Mouse (Mus musculus): ENCODE data around the gene Chrm1. TPM values are rescaled to one million over a fixed set of nuclear protein-coding genes. Genes with fewer than 3 reads are reported as not detected.

The Chrm1 gene
- 0.10 TPM in 1 of 2 replicates, not detected in the other for polyA plus RNA-seq (2016; fragmentation: Nextera tagmentation; extraction: Ambion mirVana)

GRCm38 (mm10) chr19:8663360-8663839 is at the start of gene Chrm1:
TSS of gene Chrm1 (plus strand) at chr19:8663789.
- no peaks in the 10 kb centered on the region for H3K9me3 ChIP-seq (replicated peaks)
- no peaks in the 10 kb centered on the region for H3K36me3 ChIP-seq
- H3K27ac ChIP-seq, result peak within 1 kb of the TSS; percentile 36; the same call in 1 of the 2 replicates
- 82% methylated on average over 9 of the region's 9 CpGs for WGBS
- no peak for DNase-seq (ENCODE audit: low spot score)
- H3K27me3 ChIP-seq (ENCODE audit: low read depth, poor library complexity, severe bottlenecking), result peaks cover 35% of the 10 kb centered on the region
- H3K4me3 ChIP-seq, result peak within 1 kb of the TSS; percentile 55
- peaks cover 16% of the 10 kb centered on the region for H3K4me1 ChIP-seq

GRCm38 (mm10) chr19:8614343-8614742 is 49.2 kb upstream of the Chrm1 start:
- no peak overlapping the region for H3K4me3 ChIP-seq
- no peak overlapping the region for H3K27ac ChIP-seq
- no peaks in the 10 kb centered on the region for H3K36me3 ChIP-seq
- H3K27me3 ChIP-seq (ENCODE audit: low read depth, poor library complexity, severe bottlenecking), result no peaks in the 10 kb centered on the region
- DNase-seq (ENCODE audit: low spot score), result no peak
- 52% methylated on average over 2 of the region's 2 CpGs for WGBS
- no peaks in the 10 kb centered on the region for H3K9me3 ChIP-seq (replicated peaks)
- H3K4me1 ChIP-seq, result no peaks in the 10 kb centered on the region

GRCm38 (mm10) chr19:8616314-8616713 is 47.3 kb upstream of the Chrm1 start:
- no peaks in the 10 kb centered on the region for H3K36me3 ChIP-seq
- H3K27me3 ChIP-seq (ENCODE audit: low read depth, poor library complexity, severe bottlenecking), result no peaks in the 10 kb centered on the region
- H3K9me3 ChIP-seq (replicated peaks), result no peaks in the 10 kb centered on the region
- no peaks in the 10 kb centered on the region for H3K4me1 ChIP-seq
- DNase-seq (ENCODE audit: low spot score), result no peak
- no peak overlapping the region for H3K4me3 ChIP-seq
- no peak overlapping the region for H3K27ac ChIP-seq
- WGBS, result 71% methylated on average over 4 of the region's 4 CpGs

GRCm38 (mm10) chr19:8617904-8618303 is 45.7 kb upstream of the Chrm1 start, which contains the start of gene Slc22a6:
TSS of gene Slc22a6 (plus strand) at chr19:8618039.
- H3K36me3 ChIP-seq, result no peaks in the 10 kb centered on the region
- 35% methylated on average over 7 of the region's 7 CpGs for WGBS
- no peak within 1 kb of the TSS for H3K27ac ChIP-seq
- no peak for DNase-seq (ENCODE audit: low spot score)
- H3K27me3 ChIP-seq (ENCODE audit: low read depth, poor library complexity, severe bottlenecking), result no peaks in the 10 kb centered on the region
- H3K4me1 ChIP-seq, result no peaks in the 10 kb centered on the region
- H3K4me3 ChIP-seq, result no peak within 1 kb of the TSS
- H3K9me3 ChIP-seq (replicated peaks), result no peaks in the 10 kb centered on the region

GRCm38 (mm10) chr19:8621098-8621497 is 42.5 kb upstream of the Chrm1 start:
- no peaks in the 10 kb centered on the region for H3K9me3 ChIP-seq (replicated peaks)
- WGBS, result 94% methylated on average over 7 of the region's 7 CpGs
- H3K4me3 ChIP-seq, result no peak overlapping the region
- H3K4me1 ChIP-seq, result no peaks in the 10 kb centered on the region
- H3K27ac ChIP-seq, result no peak overlapping the region
- no peaks in the 10 kb centered on the region for H3K27me3 ChIP-seq (ENCODE audit: low read depth, poor library complexity, severe bottlenecking)
- no peaks in the 10 kb centered on the region for H3K36me3 ChIP-seq
- no peak for DNase-seq (ENCODE audit: low spot score)

GRCm38 (mm10) chr19:8630249-8630648 is 33.3 kb upstream of the Chrm1 start:
- H3K27ac ChIP-seq, result no peak overlapping the region
- no peaks in the 10 kb centered on the region for H3K27me3 ChIP-seq (ENCODE audit: low read depth, poor library complexity, severe bottlenecking)
- DNase-seq (ENCODE audit: low spot score), result no peak
- H3K4me3 ChIP-seq, result no peak overlapping the region
- no peaks in the 10 kb centered on the region for H3K36me3 ChIP-seq
- 58% methylated on average over 2 of the region's 2 CpGs for WGBS
- H3K4me1 ChIP-seq, result no peaks in the 10 kb centered on the region
- no peaks in the 10 kb centered on the region for H3K9me3 ChIP-seq (replicated peaks)

GRCm38 (mm10) chr19:8630826-8631225 is 32.8 kb upstream of the Chrm1 start:
- Histone ChIP-seq H3K4me1 (no peaks in the 10 kb centered on the region), H3K4me3 (no peak overlapping the region), H3K27me3 (ENCODE audit: low read depth, poor library complexity, severe bottlenecking) (no peaks in the 10 kb centered on the region), H3K36me3 (no peaks in the 10 kb centered on the region), H3K9me3 (replicated peaks) (no peaks in the 10 kb centered on the region), H3K27ac (no peak overlapping the region)
- no peak for DNase-seq (ENCODE audit: low spot score)
- 88% methylated on average over 6 of the region's 6 CpGs for WGBS

GRCm38 (mm10) chr19:8632029-8632428 is 31.6 kb upstream of the Chrm1 start:
- H3K9me3 ChIP-seq (replicated peaks), result no peaks in the 10 kb centered on the region
- no peak for DNase-seq (ENCODE audit: low spot score)
- no peaks in the 10 kb centered on the region for H3K27me3 ChIP-seq (ENCODE audit: low read depth, poor library complexity, severe bottlenecking)
- no peak overlapping the region for H3K27ac ChIP-seq
- H3K4me1 ChIP-seq, result no peaks in the 10 kb centered on the region
- H3K4me3 ChIP-seq, result no peak overlapping the region
- WGBS, result 85% methylated on average over 1 of the region's 1 CpGs
- no peaks in the 10 kb centered on the region for H3K36me3 ChIP-seq

- H3K9me3 ChIP-seq (replicated peaks), result no peaks in the 10 kb centered on the region
- no peaks in the 10 kb centered on the region for H3K36me3 ChIP-seq
- H3K27me3 ChIP-seq (ENCODE audit: low read depth, poor library complexity, severe bottlenecking), result no peaks in the 10 kb centered on the region
- 64% methylated on average over 5 of the region's 5 CpGs for WGBS
- peaks cover 6% of the 10 kb centered on the region; the same call in 1 of the 2 replicates for H3K4me1 ChIP-seq
- H3K4me3 ChIP-seq, result no peak overlapping the region
- DNase-seq (ENCODE audit: low spot score), result no peak
- no peak overlapping the region for H3K27ac ChIP-seq
These were observed 21.5 kb upstream of the Chrm1 start for GRCm38 (mm10) chr19:8642086-8642485.

- no peak overlapping the region for H3K4me3 ChIP-seq
- no peak overlapping the region for H3K27ac ChIP-seq
- WGBS, result 69% methylated on average over 2 of the region's 2 CpGs
- H3K9me3 ChIP-seq (replicated peaks), result no peaks in the 10 kb centered on the region
- H3K36me3 ChIP-seq, result no peaks in the 10 kb centered on the region
- H3K27me3 ChIP-seq (ENCODE audit: low read depth, poor library complexity, severe bottlenecking), result no peaks in the 10 kb centered on the region
- DNase-seq (ENCODE audit: low spot score), result no peak
- peaks cover 6% of the 10 kb centered on the region; the same call in 1 of the 2 replicates for H3K4me1 ChIP-seq
These were observed 17.2 kb upstream of the Chrm1 start for GRCm38 (mm10) chr19:8646393-8646792.

- Histone ChIP-seq H3K36me3 (no peaks in the 10 kb centered on the region), H3K27me3 (ENCODE audit: low read depth, poor library complexity, severe bottlenecking) (peaks cover 6% of the 10 kb centered on the region), H3K27ac (no peak overlapping the region), H3K4me3 (no peak overlapping the region), H3K9me3 (replicated peaks) (no peaks in the 10 kb centered on the region), H3K4me1 (peaks cover 5% of the 10 kb centered on the region; the same call in 1 of the 2 replicates)
- DNase-seq (ENCODE audit: low spot score), result no peak
These were observed 7.8 kb upstream of the Chrm1 start for GRCm38 (mm10) chr19:8655833-8656232.

- Histone ChIP-seq H3K4me1 (peaks cover 5% of the 10 kb centered on the region; the same call in 1 of the 2 replicates), H3K36me3 (no peaks in the 10 kb centered on the region), H3K4me3 (no peak overlapping the region), H3K9me3 (replicated peaks) (no peaks in the 10 kb centered on the region), H3K27me3 (ENCODE audit: low read depth, poor library complexity, severe bottlenecking) (peaks cover 8% of the 10 kb centered on the region), H3K27ac (no peak overlapping the region)
- no peak for DNase-seq (ENCODE audit: low spot score)
- 66% methylated on average over 4 of the region's 4 CpGs for WGBS
These were observed 7.2 kb upstream of the Chrm1 start for GRCm38 (mm10) chr19:8656341-8656740.

GRCm38 (mm10) chr19:8661821-8662307 is 1.7 kb upstream of the Chrm1 start:
- peak overlapping the region; percentile 83 for H3K27ac ChIP-seq
- peak overlapping the region; percentile 55 for H3K4me3 ChIP-seq
- peaks cover 18% of the 10 kb centered on the region for H3K4me1 ChIP-seq
- 3% methylated on average over 35 of the region's 35 CpGs for WGBS
- DNase-seq (ENCODE audit: low spot score), result peak; percentile 68
- H3K9me3 ChIP-seq (replicated peaks), result no peaks in the 10 kb centered on the region
- H3K27me3 ChIP-seq (ENCODE audit: low read depth, poor library complexity, severe bottlenecking), result peaks cover 35% of the 10 kb centered on the region
- H3K36me3 ChIP-seq, result no peaks in the 10 kb centered on the region

- peak; percentile 81 for DNase-seq (ENCODE audit: low spot score)
- peaks cover 18% of the 10 kb centered on the region for H3K4me1 ChIP-seq
- WGBS, result 4% methylated on average over 11 of the region's 11 CpGs
- H3K4me3 ChIP-seq, result peak overlapping the region; percentile 55
- peak overlapping the region; percentile 83 for H3K27ac ChIP-seq
- H3K9me3 ChIP-seq (replicated peaks), result no peaks in the 10 kb centered on the region
- H3K27me3 ChIP-seq (ENCODE audit: low read depth, poor library complexity, severe bottlenecking), result peaks cover 35% of the 10 kb centered on the region
- H3K36me3 ChIP-seq, result no peaks in the 10 kb centered on the region
These were observed 1.3 kb upstream of the Chrm1 start for GRCm38 (mm10) chr19:8662337-8662736.
